ENCODE assay signal across 16 mouse cellular contexts in the genomic region with DNA sequence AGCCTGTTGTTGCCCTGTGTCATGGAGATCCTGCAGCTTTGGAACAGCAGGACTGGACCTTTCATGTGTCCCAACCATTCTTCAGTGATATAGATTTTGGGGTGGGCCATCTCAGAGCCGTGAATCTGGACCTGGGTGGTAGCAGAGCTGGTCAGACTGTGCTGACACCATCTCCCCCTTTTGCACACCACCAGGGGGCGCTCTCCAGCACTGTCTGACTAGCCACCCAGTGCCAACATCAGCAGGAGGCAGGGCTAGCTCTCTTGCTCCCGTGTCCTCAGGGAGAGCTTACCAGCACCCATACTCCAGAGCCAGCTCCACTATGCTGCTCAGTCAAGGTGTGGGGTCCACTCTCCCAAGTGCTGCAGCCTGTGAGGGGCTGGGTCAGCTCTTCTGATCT.
DNase-seq lines count a peak whose midpoint lies in the region; ATAC-seq and TF ChIP-seq lines count a peak whose summit lies in the region.
"Had no signal": no experiment of that assay in that cellular context is flagged by ENCODE, and none has a peak within 500 bp of the region (broad histone marks: within the 10 kb centered on the region; RNA-seq: fewer than 3 reads in every experiment).

No protein-coding gene starts in this region.

- no peak for TF ChIP-seq POLR2A in brain, embryonic 14.5 days (IDR thresholded peaks at IDR 0.05; ENCODE audit: borderline replicate concordance, extremely low read depth, insufficient read depth, insufficient read length, poor library complexity, severe bottlenecking)

- WGBS in embryonic facial prominence, embryonic 11.5 days: 81% methylated on average over 3 of the region's 3 CpGs
- 81% methylated on average over 3 of the region's 3 CpGs for WGBS in embryonic facial prominence, embryonic 10.5 days

- H3K27ac ChIP-seq in embryonic facial prominence, embryonic 11.5 days (replicated peaks; ENCODE audit: low read depth, low read length): no peak overlapping the region
- no peak overlapping the region for H3K27ac ChIP-seq in embryonic facial prominence, embryonic 10.5 days (replicated peaks)
- H3K27ac ChIP-seq in layer of hippocampus, adult 2 months: no peak overlapping the region
- H3K27ac ChIP-seq: liver, embryonic 15.5 days; midbrain, embryonic 15.5 days had no signal

- ATAC-seq in embryonic facial prominence, embryonic 11.5 days (replicated peaks; ENCODE audit: insufficient number of reproducible peaks, low FRiP score, low TSS enrichment, low read depth): 0 out of 2 replicates have a peak, but pooled peaks have one; percentile 18
- ATAC-seq in megakaryocyte, adult 5-6 weeks (ENCODE audit: poor library complexity, severe bottlenecking): no peak
- ATAC-seq: midbrain, embryonic 15.5 days had no signal

- H3K4me1 ChIP-seq in embryonic facial prominence, embryonic 11.5 days (ENCODE audit: control insufficient read depth, insufficient read depth, low read length): no peaks in the 10 kb centered on the region
- peaks cover 4% of the 10 kb centered on the region; the same call in 1 of the 2 replicates for H3K4me1 ChIP-seq in embryonic facial prominence, embryonic 10.5 days
- H3K4me1 ChIP-seq in megakaryocyte, embryonic 14.5 days: peaks cover 5% of the 10 kb centered on the region; the same call in 1 of the 2 replicates
- H3K4me1 ChIP-seq: heart, embryonic 12.5 days; liver, embryonic 15.5 days; midbrain, embryonic 15.5 days had no signal

- no peak for DNase-seq in embryonic facial prominence, embryonic 11.5 days (ENCODE audit: low spot score)
- no peak for DNase-seq in embryonic facial prominence, embryonic 10.5 days (ENCODE audit: low spot score)
- no peak for DNase-seq in layer of hippocampus, adult 2 months (ENCODE audit: low spot score in 2 of 2)
- no peak for DNase-seq in layer of hippocampus, postnatal 14 days (ENCODE audit: low spot score in 2 of 2)
- no peak for DNase-seq in brain, embryonic 14.5 days (ENCODE audit: low read depth)
- no peak for DNase-seq in cerebellum, postnatal 36 days
- DNase-seq: cerebellum, adult 9-11 months; layer of hippocampus, postnatal 36 days; left cerebral cortex, postnatal 4 days; right cerebral cortex, adult 18-20 months; thymus, postnatal 36 days had no signal

- H3K9ac ChIP-seq in embryonic facial prominence, embryonic 11.5 days (replicated peaks; ENCODE audit: low read length): no peak overlapping the region
- H3K9ac ChIP-seq: heart, embryonic 12.5 days; liver, embryonic 15.5 days; midbrain, embryonic 15.5 days had no signal

- H3K27me3 ChIP-seq in embryonic facial prominence, embryonic 11.5 days (ENCODE audit: control insufficient read depth, insufficient read depth, low read length): no peaks in the 10 kb centered on the region
- H3K27me3 ChIP-seq in embryonic facial prominence, embryonic 10.5 days (replicated peaks; ENCODE audit: low read depth, poor library complexity, severe bottlenecking): no peaks in the 10 kb centered on the region
- H3K27me3 ChIP-seq in megakaryocyte, embryonic 14.5 days (replicated peaks): no peaks in the 10 kb centered on the region
- H3K27me3 ChIP-seq: heart, embryonic 12.5 days; liver, embryonic 15.5 days; midbrain, embryonic 15.5 days had no signal

- H3K36me3 ChIP-seq in embryonic facial prominence, embryonic 11.5 days (replicated peaks; ENCODE audit: control insufficient read depth, insufficient read depth, low read depth, low read length): no peaks in the 10 kb centered on the region
- no peaks in the 10 kb centered on the region for H3K36me3 ChIP-seq in embryonic facial prominence, embryonic 10.5 days (replicated peaks)
- no peaks in the 10 kb centered on the region for H3K36me3 ChIP-seq in megakaryocyte, embryonic 14.5 days (replicated peaks; ENCODE audit: low read length)
- H3K36me3 ChIP-seq: heart, embryonic 12.5 days; liver, embryonic 15.5 days; midbrain, embryonic 15.5 days had no signal

- peak; percentile 57 for TF ChIP-seq CTCF in layer of hippocampus, adult 2 months (conservative IDR thresholded peaks at IDR 0.05)
- 0 out of 2 replicates have a peak, but pooled peaks have one; percentile 22 for TF ChIP-seq CTCF in brain, embryonic 14.5 days (IDR thresholded peaks at IDR 0.05; ENCODE audit: borderline replicate concordance, extremely low read depth, insufficient read depth, insufficient read length)

- no peak overlapping the region for H3K4me2 ChIP-seq in embryonic facial prominence, embryonic 11.5 days (ENCODE audit: low read depth, low read length)
- H3K4me2 ChIP-seq: heart, embryonic 12.5 days; liver, embryonic 15.5 days; midbrain, embryonic 15.5 days had no signal

- H3K4me3 ChIP-seq in embryonic facial prominence, embryonic 11.5 days (ENCODE audit: low read depth, low read length): no peak overlapping the region
- no peak overlapping the region for H3K4me3 ChIP-seq in embryonic facial prominence, embryonic 10.5 days
- H3K4me3 ChIP-seq in layer of hippocampus, adult 2 months: no peak overlapping the region
- peak overlapping the region; percentile 53 for H3K4me3 ChIP-seq in megakaryocyte, embryonic 14.5 days (replicated peaks)
- H3K4me3 ChIP-seq: heart, embryonic 12.5 days; liver, embryonic 15.5 days; midbrain, embryonic 15.5 days had no signal

- no peaks in the 10 kb centered on the region for H3K9me3 ChIP-seq in embryonic facial prominence, embryonic 11.5 days (replicated peaks; ENCODE audit: control insufficient read depth, low read length)
- peaks cover 2% of the 10 kb centered on the region; the same call in 1 of the 2 replicates for H3K9me3 ChIP-seq in embryonic facial prominence, embryonic 10.5 days
- H3K9me3 ChIP-seq in megakaryocyte, embryonic 14.5 days: peaks cover 33% of the 10 kb centered on the region
- H3K9me3 ChIP-seq: liver, embryonic 15.5 days; midbrain, embryonic 15.5 days had no signal
